Mouse (Mus musculus): ENCODE results near the gene Rgs13.

The Rgs13 gene

GRCm38 (mm10) chr1:144177166-144177565 is at the start of gene Rgs13:
Gene Rgs13 (minus strand): TSS chr1:144177372.
- in situ Hi-C loops (cut with MboI, MseI) = loop anchor here (5.0 kb wide), 1 partner anchor 365 kb away; no protein-coding TSS in a partner anchor

DNA sequence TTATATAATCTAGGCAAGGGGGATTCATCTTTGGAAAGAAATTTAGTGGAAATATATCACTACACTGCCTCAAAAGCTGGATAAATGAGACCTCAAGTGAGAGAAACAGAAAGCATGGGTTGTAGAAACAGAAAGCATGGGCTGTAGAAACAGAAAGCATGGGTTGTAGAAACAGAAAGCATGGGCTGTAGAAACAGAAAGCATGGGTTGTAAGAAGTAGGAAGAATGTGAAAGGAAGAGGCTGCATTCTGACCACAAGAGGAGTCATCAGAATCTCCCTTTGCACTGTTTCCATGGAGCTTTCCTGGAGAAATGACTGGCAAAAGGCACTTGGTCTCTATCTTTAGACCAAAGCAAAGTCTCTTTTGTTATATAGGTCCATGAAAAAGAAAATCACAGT is 38.1 kb upstream of the Rgs13 start:
- in situ Hi-C loops (cut with MboI, MseI) = no loop called here

GRCm38 (mm10) chr1:144210912-144211311 is 33.7 kb upstream of the Rgs13 start:
- in situ Hi-C loops (cut with MboI, MseI) = no loop called here

DNA sequence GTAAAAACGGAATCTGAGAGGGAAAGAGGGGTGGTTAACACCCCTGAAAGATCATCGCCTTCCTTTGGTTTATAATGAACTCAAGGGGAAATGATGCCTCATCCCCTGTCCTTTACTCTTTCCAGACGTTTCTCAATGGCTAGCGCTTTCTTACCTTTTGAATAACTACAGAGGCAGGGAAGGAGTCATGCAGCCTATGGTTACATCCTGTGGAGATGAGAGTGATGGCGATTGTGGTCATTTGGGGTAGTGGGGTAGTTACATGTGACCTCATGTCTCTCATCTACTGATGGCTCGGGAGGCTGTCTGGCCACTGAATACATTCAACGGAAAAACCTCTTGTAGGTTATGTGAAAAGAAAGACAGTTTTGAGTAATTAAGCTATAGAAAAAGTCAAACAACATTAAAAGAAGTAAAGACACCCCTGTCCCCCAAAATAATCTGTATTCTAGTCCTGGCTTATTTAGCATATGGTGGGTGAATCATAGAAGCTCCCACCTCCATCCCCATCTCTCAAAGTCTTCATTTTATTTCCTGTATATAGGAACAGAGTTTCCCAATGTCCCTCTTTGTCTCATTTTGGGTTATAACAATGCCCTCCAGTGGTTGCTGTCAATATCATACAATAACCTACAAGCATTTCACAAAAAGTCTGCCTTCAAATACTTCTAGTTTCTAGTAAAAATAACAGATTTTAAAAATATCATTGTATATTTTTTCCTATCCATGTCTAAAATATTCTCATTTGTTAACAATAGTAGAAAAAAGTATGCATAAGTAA is 29.3 kb upstream of the Rgs13 start:
- in situ Hi-C loops (cut with MboI, MseI) = no loop called here

GRCm38 (mm10) chr1:144204766-144205165 is 27.6 kb upstream of the Rgs13 start:
- in situ Hi-C loops (cut with MboI, MseI) = loop anchor here (5.0 kb wide), 1 partner anchor 33 kb away; no protein-coding TSS in a partner anchor

GRCm38 (mm10) chr1:144202939-144203338 is 25.8 kb upstream of the Rgs13 start:
- in situ Hi-C loops (cut with MboI, MseI) = loop anchor here (5.0 kb wide), 1 partner anchor 34 kb away; no protein-coding TSS in a partner anchor

- in situ Hi-C loops (cut with MboI, MseI) = loop anchor here (5.0 kb wide), 1 partner anchor 37 kb away; no protein-coding TSS in a partner anchor
Measured at GRCm38 (mm10) chr1:144200496-144200895, 23.3 kb upstream of the Rgs13 start.

GRCm38 (mm10) chr1:144199538-144199937 is 22.4 kb upstream of the Rgs13 start:
- in situ Hi-C loops (cut with MboI, MseI) = loop anchor here (5.0 kb wide), 1 partner anchor 178 kb away; no protein-coding TSS in a partner anchor

DNA sequence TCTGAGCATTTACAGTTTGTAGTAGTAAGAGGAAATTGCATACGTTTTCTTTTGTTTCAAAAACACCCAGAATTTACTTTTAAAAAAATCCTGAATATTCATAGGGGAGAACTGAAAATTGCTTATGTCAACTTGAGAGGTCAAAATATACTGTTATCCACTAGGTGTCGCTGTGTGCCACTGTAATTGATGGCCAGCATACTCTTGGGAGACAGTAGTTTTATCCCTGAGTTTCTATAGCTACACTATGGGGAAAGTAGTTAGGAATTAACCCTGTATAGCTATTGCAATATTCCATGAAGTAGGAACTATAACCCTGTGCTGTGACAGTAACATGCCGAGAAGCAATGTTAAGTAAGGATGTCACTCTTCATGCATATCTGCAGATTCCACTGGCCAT is 20.5 kb upstream of the Rgs13 start:
- in situ Hi-C loops (cut with MboI, MseI) = loop anchor here (5.0 kb wide), 1 partner anchor 180 kb away; no protein-coding TSS in a partner anchor

- in situ Hi-C loops (cut with MboI, MseI) = no loop called here
Measured at GRCm38 (mm10) chr1:144186655-144187396, 9.7 kb upstream of the Rgs13 start.

DNA sequence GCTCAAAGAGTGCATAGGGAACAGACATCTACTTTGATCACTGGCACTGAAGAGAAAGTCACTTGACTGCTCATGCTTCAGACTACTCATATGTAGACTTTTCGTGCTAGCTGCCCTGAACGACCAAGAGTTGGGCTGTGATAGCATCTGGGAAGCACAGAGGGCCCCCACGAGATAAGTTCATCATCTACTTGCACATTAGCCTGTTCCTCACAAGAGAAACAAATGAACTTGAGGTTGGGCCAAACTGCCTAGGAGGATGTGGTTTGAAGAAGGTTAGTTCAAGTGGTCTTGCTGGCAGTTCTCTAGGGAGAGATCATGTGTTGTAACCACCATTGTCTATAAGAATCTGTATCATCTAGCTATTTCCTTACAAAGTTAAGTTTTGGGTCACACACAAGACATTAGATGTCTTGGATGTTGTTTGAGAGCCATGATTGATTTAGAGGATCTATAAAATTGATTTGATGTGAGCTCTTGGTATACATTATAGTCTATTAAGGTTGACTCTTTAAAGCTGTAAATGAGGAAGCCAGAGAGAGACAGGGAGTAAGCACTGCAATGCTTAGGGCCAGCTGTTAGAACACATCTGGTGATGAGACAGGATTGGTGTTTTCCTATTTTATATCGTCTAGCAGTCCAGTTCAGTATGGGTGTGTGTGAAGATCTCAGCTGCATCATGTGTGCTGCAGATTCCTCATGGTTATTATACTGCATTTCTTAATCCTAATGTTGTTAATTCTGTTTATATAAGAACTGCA is 8.0 kb upstream of the Rgs13 start:
- in situ Hi-C loops (cut with MboI, MseI) = no loop called here

- in situ Hi-C loops (cut with MboI, MseI) = no loop called here
Measured at GRCm38 (mm10) chr1:144183622-144184021, 6.5 kb upstream of the Rgs13 start.

GRCm38 (mm10) chr1:144179559-144179958 is 2.4 kb upstream of the Rgs13 start:
- in situ Hi-C loops (cut with MboI, MseI) = loop anchor here (5.0 kb wide), 1 partner anchor 367 kb away; no protein-coding TSS in a partner anchor

GRCm38 (mm10) chr1:144178281-144178957 is 1.2 kb upstream of the Rgs13 start:
- in situ Hi-C loops (cut with MboI, MseI) = loop anchor here (5.0 kb wide), 1 partner anchor 366 kb away; no protein-coding TSS in a partner anchor

DNA sequence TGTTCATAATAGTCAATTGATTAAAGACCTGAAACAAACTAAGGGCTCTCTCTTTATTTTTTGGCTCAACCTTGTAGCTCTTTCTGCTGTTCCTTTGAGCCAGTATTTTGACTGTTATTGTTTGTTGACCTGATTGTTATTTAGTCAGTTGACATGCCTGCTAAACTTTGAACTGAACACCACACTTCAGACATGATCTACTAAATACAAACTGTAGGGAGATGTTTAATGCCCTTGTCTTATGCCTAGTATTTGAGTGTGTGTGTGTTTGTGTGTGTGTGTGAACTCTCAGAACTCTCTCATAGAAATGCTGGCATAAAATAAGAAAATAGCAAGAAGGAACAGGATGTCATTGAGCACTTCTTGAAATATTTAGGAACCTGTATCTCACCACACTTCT is 448 bp upstream of the Rgs13 start:
- in situ Hi-C loops (cut with MboI, MseI) = loop anchor here (5.0 kb wide), 1 partner anchor 365 kb away; no protein-coding TSS in a partner anchor

- in situ Hi-C loops (cut with MboI, MseI) = loop anchor here (5.0 kb wide), 1 partner anchor 362 kb away; no protein-coding TSS in a partner anchor
Measured at GRCm38 (mm10) chr1:144174760-144175159, 2.4 kb downstream of the Rgs13 start.

DNA sequence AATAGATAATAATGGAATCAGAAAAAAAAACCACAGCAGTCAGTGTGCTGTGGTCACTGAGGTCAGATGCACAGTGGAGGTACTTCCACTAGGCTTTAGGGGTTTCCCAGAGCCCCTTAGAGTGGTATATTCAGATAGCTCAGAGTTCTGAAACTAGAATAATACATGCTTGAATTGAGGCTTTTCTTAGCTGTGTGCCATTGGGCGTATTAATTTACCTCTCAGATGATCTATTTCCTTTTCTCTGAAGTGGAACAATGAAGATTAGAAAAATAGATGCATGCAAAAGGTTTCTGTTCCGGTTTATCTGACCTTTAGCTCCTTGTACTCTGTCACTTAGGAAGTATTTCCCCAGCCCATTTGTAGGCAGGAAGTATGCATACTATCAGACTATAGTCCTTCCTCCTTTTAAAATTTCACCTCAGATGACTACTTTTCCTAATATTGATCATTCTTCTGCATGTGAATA is 3.6 kb downstream of the Rgs13 start:
- in situ Hi-C loops (cut with MboI, MseI) = no loop called here

DNA sequence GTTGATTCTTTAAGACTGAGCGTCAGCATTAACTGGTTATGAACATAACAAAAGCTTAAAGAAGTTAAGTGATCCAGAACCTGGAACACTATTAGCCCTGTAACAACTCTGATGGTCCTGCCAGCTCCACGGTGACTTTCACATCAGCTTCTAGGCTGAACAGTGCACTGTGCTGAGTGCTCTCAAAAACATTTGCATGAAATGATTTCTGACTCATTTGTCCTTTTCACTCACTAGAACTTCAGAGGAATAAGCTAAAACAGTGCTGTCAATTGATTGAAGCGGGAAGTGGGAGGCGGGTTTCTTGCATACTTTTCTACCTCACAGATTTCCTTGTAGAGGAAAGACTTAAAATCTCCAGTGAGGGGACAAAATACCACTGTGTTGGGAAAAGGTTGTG is 8.3 kb downstream of the Rgs13 start:
- in situ Hi-C loops (cut with MboI, MseI) = no loop called here

- in situ Hi-C loops (cut with MboI, MseI) = no loop called here
Measured at GRCm38 (mm10) chr1:144167761-144168160, 9.4 kb downstream of the Rgs13 start.

DNA sequence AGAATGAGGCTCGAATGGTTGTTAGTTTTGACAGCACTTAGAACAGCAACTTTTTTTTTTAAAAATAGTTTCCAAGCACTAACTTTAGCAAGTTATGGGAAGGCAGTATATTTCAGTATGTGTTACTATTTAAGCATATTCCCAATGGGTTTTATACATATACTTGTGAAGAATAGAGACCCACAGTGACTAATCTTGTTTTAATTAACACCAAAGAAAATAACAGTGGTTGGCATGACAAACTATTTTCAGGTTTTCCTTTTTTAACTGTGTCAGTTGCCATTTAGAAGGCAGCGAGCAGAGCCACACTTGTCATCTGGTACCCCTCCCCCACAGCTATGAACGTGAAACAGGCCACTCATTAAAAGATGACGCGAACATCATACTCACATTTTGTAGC is 10.3 kb downstream of the Rgs13 start:
- in situ Hi-C loops (cut with MboI, MseI) = no loop called here

DNA sequence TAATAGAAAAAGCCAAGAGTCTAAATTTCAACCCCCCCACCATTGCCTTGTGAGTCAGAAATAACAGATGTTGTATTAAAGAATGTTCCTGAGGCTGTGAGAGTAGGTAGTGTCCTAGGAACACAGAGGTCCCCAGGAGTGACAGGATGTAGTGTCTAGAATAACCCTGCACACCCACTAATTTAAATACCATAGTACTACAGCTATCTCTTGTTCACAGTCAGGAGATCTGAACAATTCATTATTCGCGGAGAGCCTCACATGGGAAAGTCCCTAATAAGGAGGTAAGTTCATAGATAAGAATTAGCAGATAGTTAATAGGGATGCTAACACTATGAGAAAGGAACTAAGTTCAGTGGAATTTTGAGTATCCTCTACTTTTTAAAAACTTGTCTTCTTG is 10.9 kb downstream of the Rgs13 start:
- in situ Hi-C loops (cut with MboI, MseI) = no loop called here

Measured in T-helper 1 cell (primary cell).